Mouse (Mus musculus) CH12.LX (cell line): ENCODE results near the gene Tsks. TPM values are rescaled to one million over a fixed set of nuclear protein-coding genes. Genes with fewer than 3 reads are reported as not detected.

ENCODE experiments used
- DNase-seq: peaks from one replicate; pipeline ENCODE4 v3.0.0-alpha.2; 2013; ENCODE audit errors: extremely low read depth
- H3K27ac ChIP-seq: 2 replicates; pipeline ENCODE4 v1.5.1; 2012; ENCODE audit warnings: low read depth, mild to moderate bottlenecking, control low read depth, moderate library complexity; ENCODE audit not compliant: insufficient read depth
- H3K27me3 ChIP-seq: replicated peaks from 2 replicates; pipeline ENCODE3; 2012; ENCODE audit warnings: inconsistent platforms
- H3K36me3 ChIP-seq, 2 experiments: replicated peaks in 1 of 2; 2 replicates each; pipeline versions ENCODE3 to v1.6.1; 2012; ENCODE audit warnings: inconsistent platforms in 1 of 2, low read length in 1 of 2, mild to moderate bottlenecking in 1 of 2, mixed read lengths in 1 of 2, moderate library complexity in 1 of 2; ENCODE audit not compliant: control insufficient read depth in 1 of 2, insufficient read depth in 1 of 2
- H3K4me1 ChIP-seq, 2 experiments: 2 replicates each; pipeline ENCODE4 v1.6.1; 2012; ENCODE audit warnings: inconsistent platforms in 1 of 2, moderate library complexity in 1 of 2; ENCODE audit not compliant: insufficient read depth in 2 of 2, control insufficient read depth in 1 of 2
- H3K4me2 ChIP-seq: 2 replicates; pipeline ENCODE4 v1.6.1; 2012; ENCODE audit warnings: low read depth, mild to moderate bottlenecking, control low read depth; ENCODE audit not compliant: poor library complexity, insufficient read depth, severe bottlenecking
- H3K4me3 ChIP-seq, 3 experiments: fragments of 150-350 bp in 1 of 3; sonication (generic) in 1 of 3; replicated peaks in 1 of 3; 2 replicates each; pipeline versions ENCODE3 to v1.5.1; 2011 to 2012; ENCODE audit warnings: low read depth in 2 of 3, low read length in 2 of 3, mild to moderate bottlenecking in 2 of 3, moderate library complexity in 2 of 3, control low read depth in 1 of 3, improper control_type of control experiment in 1 of 3, inconsistent platforms in 1 of 3, mixed read lengths in 1 of 3; ENCODE audit not compliant: poor library complexity in 1 of 3
- H3K79me2 ChIP-seq: replicated peaks from 2 replicates; pipeline ENCODE4 v1.6.1; 2012; ENCODE audit warnings: mild to moderate bottlenecking, moderate library complexity; ENCODE audit not compliant: control insufficient read depth, poor library complexity, insufficient read depth, severe bottlenecking; ENCODE audit errors: extremely low read depth
- H3K9ac ChIP-seq: 2 replicates; pipeline ENCODE4 v1.6.1; 2012; ENCODE audit warnings: low read depth, mild to moderate bottlenecking, control low read depth, moderate library complexity; ENCODE audit not compliant: insufficient read depth
- H3K9me3 ChIP-seq: replicated peaks from 2 replicates; pipeline ENCODE3; 2012; ENCODE audit warnings: low read length, inconsistent platforms, mixed read lengths
- BHLHE40 ChIP-seq: IDR thresholded peaks from 2 replicates; pipeline ENCODE4 v1.6.1; 2011; ENCODE audit warnings: mild to moderate bottlenecking, low read depth, low read length, improper control_type of control experiment
- CHD1 ChIP-seq: IDR thresholded peaks from 2 replicates; pipeline ENCODE4 v1.6.1; 2012; ENCODE audit warnings: low read depth, low read length, improper control_type of control experiment, inconsistent platforms
- CHD2 ChIP-seq: IDR thresholded peaks from 2 replicates; pipeline ENCODE4 v1.6.1; 2011; ENCODE audit warnings: low read length, improper control_type of control experiment
- CTCF ChIP-seq, 2 experiments: IDR thresholded peaks in 1 of 2; conservative IDR thresholded peaks in 1 of 2; 2 replicates each; pipeline ENCODE4 v1.5.1; 2011 to 2012; ENCODE audit warnings: low read depth in 2 of 2, low read length in 2 of 2, improper control_type of control experiment in 1 of 2, inconsistent platforms in 1 of 2, mild to moderate bottlenecking in 1 of 2, moderate library complexity in 1 of 2
- ELF1 ChIP-seq: IDR thresholded peaks from 2 replicates; pipeline ENCODE4 v1.6.1; 2014; ENCODE audit warnings: low read depth, mild to moderate bottlenecking, inconsistent platforms, low read length, improper control_type of control experiment
- EP300 ChIP-seq: IDR thresholded peaks from 2 replicates; pipeline ENCODE4 v1.6.1; 2011; ENCODE audit warnings: low read length, improper control_type of control experiment
- ETS1 ChIP-seq: conservative IDR thresholded peaks from 2 replicates; pipeline ENCODE4 v1.6.1; 2012; ENCODE audit warnings: low read depth, mild to moderate bottlenecking, inconsistent platforms, low read length, improper control_type of control experiment, moderate library complexity
- GABPA ChIP-seq: IDR thresholded peaks from 2 replicates; pipeline ENCODE4 v1.6.1; 2012; ENCODE audit warnings: low read depth, low read length, improper control_type of control experiment, inconsistent platforms; ENCODE audit not compliant: insufficient replicate concordance
- HCFC1 ChIP-seq: IDR thresholded peaks from 2 replicates; pipeline ENCODE4 v1.6.1; 2012; ENCODE audit warnings: low read depth, mild to moderate bottlenecking, inconsistent platforms, low read length, improper control_type of control experiment
- IRF4 ChIP-seq: IDR thresholded peaks from 2 replicates; pipeline ENCODE4 v1.6.1; 2014; ENCODE audit warnings: low read depth, mild to moderate bottlenecking, inconsistent platforms, low read length, improper control_type of control experiment
- JUN ChIP-seq: IDR thresholded peaks from 2 replicates; pipeline ENCODE4 v1.6.1; 2011; ENCODE audit warnings: low read depth, mild to moderate bottlenecking, low read length, improper control_type of control experiment, moderate library complexity; ENCODE audit not compliant: insufficient read depth
- KAT2A ChIP-seq: IDR thresholded peaks from 2 replicates; pipeline ENCODE4 v1.6.1; 2012; ENCODE audit warnings: low read length, improper control_type of control experiment, inconsistent platforms; ENCODE audit not compliant: insufficient replicate concordance
- MAX ChIP-seq: IDR thresholded peaks from 2 replicates; pipeline ENCODE4 v1.6.1; 2011; ENCODE audit warnings: low read length, improper control_type of control experiment
- MAZ ChIP-seq: IDR thresholded peaks from 2 replicates; pipeline ENCODE4 v1.6.1; 2012; ENCODE audit warnings: low read depth, mild to moderate bottlenecking, inconsistent platforms, low read length, improper control_type of control experiment, moderate library complexity
- MEF2A ChIP-seq: IDR thresholded peaks from 2 replicates; pipeline ENCODE4 v1.6.1; 2014; ENCODE audit warnings: low read depth, mild to moderate bottlenecking, inconsistent platforms, low read length, improper control_type of control experiment, borderline replicate concordance
- MXI1 ChIP-seq: IDR thresholded peaks from 2 replicates; pipeline ENCODE4 v1.6.1; 2011; ENCODE audit warnings: mild to moderate bottlenecking, low read depth, low read length, improper control_type of control experiment
- MYC ChIP-seq: IDR thresholded peaks from 2 replicates; pipeline ENCODE4 v1.6.1; 2011; ENCODE audit warnings: low read depth, mild to moderate bottlenecking, improper control_type of control experiment, low read length
- NELFE ChIP-seq: IDR thresholded peaks from 2 replicates; pipeline ENCODE4 v1.6.1; 2011; ENCODE audit warnings: low read depth, low read length, improper control_type of control experiment
- NRF1 ChIP-seq: IDR thresholded peaks from 2 replicates; pipeline ENCODE4 v1.6.1; 2014; ENCODE audit warnings: low read depth, mild to moderate bottlenecking, inconsistent platforms, low read length, improper control_type of control experiment, moderate library complexity
- PAX5 ChIP-seq: IDR thresholded peaks from 2 replicates; pipeline ENCODE4 v1.6.1; 2012; ENCODE audit warnings: low read length, inconsistent platforms, mixed read lengths
- POLR2A ChIP-seq: IDR thresholded peaks from 2 replicates; pipeline ENCODE4 v1.6.1; 2011; ENCODE audit warnings: low read depth, mild to moderate bottlenecking, improper control_type of control experiment, low read length
- POLR2AphosphoS2 ChIP-seq: IDR thresholded peaks from 2 replicates; pipeline ENCODE4 v1.6.1; 2011; ENCODE audit warnings: low read depth, low read length, improper control_type of control experiment
- SIN3A ChIP-seq: IDR thresholded peaks from 2 replicates; pipeline ENCODE4 v1.6.1; 2012; ENCODE audit warnings: low read length, improper control_type of control experiment, inconsistent platforms
- TBP ChIP-seq: conservative IDR thresholded peaks from 2 replicates; pipeline ENCODE4 v1.6.1; 2011; ENCODE audit warnings: low read depth, low read length, improper control_type of control experiment
- TCF12 ChIP-seq: IDR thresholded peaks from 2 replicates; pipeline ENCODE4 v1.6.1; 2014; ENCODE audit warnings: low read depth, mild to moderate bottlenecking, inconsistent platforms, low read length, improper control_type of control experiment
- USF1 ChIP-seq: IDR thresholded peaks from 2 replicates; pipeline ENCODE4 v1.6.1; 2014; ENCODE audit warnings: low read depth, mild to moderate bottlenecking, inconsistent platforms, low read length, improper control_type of control experiment
- USF2 ChIP-seq: conservative IDR thresholded peaks from 2 replicates; pipeline ENCODE4 v1.6.1; 2011; ENCODE audit warnings: low read depth, low read length, improper control_type of control experiment
- ZMIZ1 ChIP-seq: IDR thresholded peaks from 2 replicates; pipeline ENCODE4 v1.6.1; 2012; ENCODE audit warnings: low read depth, mild to moderate bottlenecking, inconsistent platforms, low read length, improper control_type of control experiment
- dilution Hi-C: fragments of 300-500 bp; cut with MboI; formaldehyde crosslinking; loops from 2 replicates; pipeline ENCODE4 v1.14.3; 2020; ENCODE audit warnings: low sequenced_read_pairs; ENCODE audit not compliant: extremely low pct_unique_long_range_greater_than_20kb, extremely low pct_ligation_motif_present
- in situ Hi-C: fragments of 300-500 bp; cut with MboI; formaldehyde crosslinking; loops from 3 replicates; pipeline ENCODE4 v1.14.3; 2019; ENCODE audit warnings: low sequenced_read_pairs, low pct_ligation_motif_present, low pct_unique_long_range_greater_than_20kb, mixed read lengths
- polyA plus RNA-seq: library from polyadenylated mRNA; unstranded; fragments of >175 nt; gene quantifications from 2 replicates; pipeline ENCODE4 v1.2.1, GENCODE M21; 2012; ENCODE audit warnings: low read depth; ENCODE audit not compliant: insufficient read length
- total RNA-seq, 2 experiments: library from RNA; depleted of rRNA; stranded (reverse); fragments of 300-350 nt in 1 of 2; fragments of >200 nt in 1 of 2; gene quantifications; 2 replicates each; pipeline ENCODE4 v1.2.3; 2012 to 2014

Gene Tsks
- total and polyA plus RNA-seq, 3 experiments: not detected

DNA sequence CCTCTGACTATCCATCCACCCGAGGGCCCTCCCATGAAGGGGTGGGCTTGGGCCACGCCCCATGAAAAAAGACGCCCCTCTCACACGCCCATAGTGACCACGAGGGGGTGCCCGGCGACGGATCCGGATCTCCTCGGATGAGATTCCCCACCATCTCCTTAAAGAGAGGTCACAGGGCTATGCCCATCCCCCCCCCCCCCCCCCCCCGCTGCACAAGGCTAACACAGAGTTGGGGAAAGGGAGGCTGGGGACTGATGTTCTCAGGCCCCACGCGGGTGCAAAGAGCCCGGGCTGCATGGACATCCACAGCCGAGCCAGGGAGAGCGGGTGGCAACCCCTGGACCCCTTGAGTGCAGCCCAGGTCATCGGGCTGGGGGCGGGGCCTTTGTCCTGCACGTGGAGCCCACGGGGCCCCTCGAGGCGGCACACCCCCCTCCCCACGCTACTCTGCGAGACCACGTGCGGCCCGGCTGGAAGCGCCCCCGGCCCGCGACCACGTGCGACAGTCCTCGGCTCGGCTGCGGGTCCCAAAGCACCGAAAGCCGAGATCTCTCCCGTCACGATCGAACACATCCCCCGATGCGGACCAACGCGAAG lies 42.7 kb downstream of the Tsks start:
- Histone ChIP-seq H3K27ac (peak overlapping the region; percentile 60), H3K27me3 (no peaks in the 10 kb centered on the region), H3K4me1 (peaks cover 12 to 46% of the 10 kb centered on the region in 2 experiments), H3K4me2 (peak overlapping the region; percentile 60), H3K9me3 (no peaks in the 10 kb centered on the region), H3K79me2 (peaks cover 55% of the 10 kb centered on the region), H3K4me3 (peak overlapping the region; percentile 87 to 99 (median 94)), H3K36me3 (peaks cover 19 to 45% of the 10 kb centered on the region in 2 experiments), H3K9ac (peak overlapping the region; percentile 92)
- TF ChIP-seq MEF2A: peak; percentile 45; the same call in 1 of the 2 replicates
- TF ChIP-seq SIN3A: peak; percentile 94
- peak; percentile 80 for TF ChIP-seq CHD2
- TF ChIP-seq MYC: peak; percentile 87
- TF ChIP-seq USF1: 0 out of 2 replicates have a peak, but pooled peaks have one; percentile 2
- peak; percentile 72 for TF ChIP-seq BHLHE40
- TF ChIP-seq ZMIZ1: 0 out of 2 replicates have a peak, but pooled peaks have one; percentile 16
- peak; percentile 94 for TF ChIP-seq MXI1
- TF ChIP-seq ETS1: peak; percentile 21; the same call in 1 of the 2 replicates
- TF ChIP-seq USF2: no peak
- peak; percentile 93 for TF ChIP-seq MAX
- TF ChIP-seq KAT2A: no peak
- TF ChIP-seq CTCF (conservative IDR thresholded peaks at IDR 0.05 in 1 of 2, IDR thresholded peaks at IDR 0.05 in 1 of 2; ENCODE audit: low read depth in 2 of 2, low read length in 2 of 2): peak in 1 of 2 experiments; percentile 50; a peak in 2 of 4 replicates
- no peak for TF ChIP-seq NELFE
- in situ Hi-C loops (loop anchor here (5.0 kb wide), 1 partner anchor 62 kb away; no protein-coding TSS in a partner anchor), dilution Hi-C loops (no loop called here)
- DNase-seq: peak; percentile 82

DNA sequence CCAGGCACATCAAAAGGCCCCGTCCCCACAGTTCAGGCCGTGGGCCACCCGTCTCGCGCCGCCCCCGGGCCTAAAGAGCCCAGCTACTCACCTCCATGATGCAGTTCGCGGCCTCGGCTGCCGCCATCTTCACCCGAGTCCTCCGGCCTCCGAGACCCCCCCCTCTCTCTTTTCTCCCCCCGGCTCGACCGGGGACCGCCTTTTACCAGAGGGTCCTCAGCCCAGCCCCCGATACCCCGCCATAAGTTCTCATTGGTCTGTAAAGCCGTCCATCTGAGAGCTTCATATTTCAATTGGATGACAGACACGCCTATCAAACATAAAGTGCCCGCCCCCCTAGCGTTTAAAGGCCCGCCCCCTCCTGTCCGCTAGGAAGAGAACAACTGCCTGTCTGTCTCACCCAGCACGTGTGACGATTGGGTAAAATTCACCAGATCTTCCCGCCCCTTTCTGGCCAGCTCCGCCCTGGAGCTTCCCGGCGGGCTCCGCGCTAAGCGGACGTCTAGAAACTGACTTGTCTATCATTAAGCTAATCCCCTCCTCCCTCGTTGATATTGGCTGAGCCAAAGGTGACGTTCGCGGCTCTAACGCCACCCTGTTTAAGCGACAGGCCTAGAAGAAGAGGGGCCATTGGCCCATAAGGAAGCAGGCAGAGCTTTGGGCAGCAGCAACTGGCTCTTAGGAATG lies 43.3 kb downstream of the Tsks start, which contains the start of gene Prmt1:
Gene Prmt1, minus strand, starts transcription at position 377 of the 687 bp plus-strand sequence.
- Histone ChIP-seq H3K79me2 (peaks cover 55% of the 10 kb centered on the region), H3K27ac (peak within 1 kb of the TSS; percentile 67), H3K4me3 (peak within 1 kb of the TSS; percentile 87 to 99 (median 94)), H3K36me3 (peaks cover 14 to 44% of the 10 kb centered on the region in 2 experiments), H3K27me3 (no peaks in the 10 kb centered on the region), H3K9me3 (no peaks in the 10 kb centered on the region), H3K9ac (peak within 1 kb of the TSS; percentile 92), H3K4me1 (peaks cover 12 to 48% of the 10 kb centered on the region in 2 experiments), H3K4me2 (peak within 1 kb of the TSS; percentile 60)
- in situ Hi-C loops: loop anchor here (5.0 kb wide), 1 partner anchor 61 kb away; no protein-coding TSS in a partner anchor
- peak; percentile 99 for DNase-seq
- dilution Hi-C loops: no loop called here
- TF ChIP-seq EP300 (no peak), POLR2AphosphoS2 (no peak), USF2 (no peak), IRF4 (peak; percentile 37; the same call in 1 of the 2 replicates), BHLHE40 (no peak), GABPA (no peak), CHD1 (no peak), MAZ (peak; percentile 73), TBP (peak; percentile 63), PAX5 (no peak), POLR2A (peak; percentile 82), HCFC1 (peak; percentile 78), CHD2 (peak; percentile 95), NELFE (peak; percentile 87), ELF1 (peak; percentile 85), KAT2A (0 out of 2 replicates have a peak, but pooled peaks have one; percentile 64), NRF1 (peak; percentile 33; the same call in 1 of the 2 replicates), JUN (no peak), ZMIZ1 (0 out of 2 replicates have a peak, but pooled peaks have one; percentile 71), TCF12 (peak; percentile 85), MEF2A (no peak; the same call in 1 of the 2 replicates)
- TF ChIP-seq, all 38 proteins: peak for 12
